Mouse (Mus musculus): Measurements from ENCODE around the gene Cdca4.

GRCm38 (mm10) chr12:112801864-112802846 is 27.1 kb downstream of the Cdca4 start, which contains the start of gene Ahnak2:
- TF ChIP-seq POLR2A (IDR thresholded peaks at IDR 0.05; ENCODE audit: control insufficient read depth, extremely low read depth, insufficient read depth, low read length, poor library complexity) (no peak), CTCF (IDR thresholded peaks at IDR 0.05; ENCODE audit: borderline replicate concordance, control insufficient read depth, extremely low read depth, insufficient read depth, low read length, poor library complexity) (no peak)

All from thymus, adult 2 months (tissue).